Mouse (Mus musculus) heart, adult 2 months (tissue): ENCODE measurements around the gene Fam83e.

Experiments used
- CTCF ChIP-seq: fragments of 200-600 bp; IDR thresholded peaks from 2 replicates; pipeline ENCODE4 v1.8.1; 2022; ENCODE audit warnings: antibody characterized with exemption, mild to moderate bottlenecking, moderate library complexity
- EP300 ChIP-seq: fragments of 200-500 bp; IDR thresholded peaks from 2 replicates; pipeline ENCODE4 v1.6.1; 2011; ENCODE audit warnings: low read depth, low read length, control low read depth; ENCODE audit not compliant: insufficient read depth
- POLR2A ChIP-seq: fragments of 200-500 bp; IDR thresholded peaks from 2 replicates; pipeline ENCODE4 v1.6.1; 2011; ENCODE audit warnings: mild to moderate bottlenecking, low read depth, low read length, control low read depth; ENCODE audit not compliant: insufficient read depth

DNA sequence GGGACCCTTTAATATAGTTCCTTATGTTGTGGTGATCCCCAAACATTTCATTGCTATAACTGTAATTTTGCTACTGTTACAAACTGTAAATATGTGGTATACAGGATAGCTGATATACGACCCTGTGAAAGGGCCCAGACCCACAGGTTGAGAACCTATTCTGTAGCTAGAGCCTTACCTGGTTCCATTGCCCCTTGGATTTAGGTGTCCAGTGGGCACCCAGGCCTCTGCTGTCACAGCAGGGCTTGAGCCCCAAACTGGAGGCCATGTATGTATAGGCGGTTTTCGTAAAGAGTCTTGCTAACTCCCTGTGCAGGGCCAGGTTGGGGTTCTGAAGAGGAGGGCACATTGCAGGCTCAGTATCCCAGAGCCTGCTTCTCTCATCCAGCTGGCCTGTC is 4.6 kb upstream of the Fam83e start:
- TF ChIP-seq CTCF, result no peak
- TF ChIP-seq EP300, result no peak
- no peak for TF ChIP-seq POLR2A
